Mouse (Mus musculus) ES-E14 (cell line): Measurements from ENCODE around the gene Gipc3. TPM values are rescaled to one million over a fixed set of nuclear protein-coding genes. Genes with fewer than 3 reads are reported as not detected.

Experiments
- DNase-seq: peaks from one replicate; pipeline ENCODE4 v3.0.0-alpha.2; 2013; ENCODE audit warnings: low read depth, low spot score
- H3K27ac ChIP-seq: 2 replicates; pipeline ENCODE4 v1.5.1; 2012; ENCODE audit warnings: low read depth, mild to moderate bottlenecking, low read length, moderate library complexity, mixed read lengths; ENCODE audit not compliant: poor library complexity, insufficient read depth, severe bottlenecking
- H3K36me3 ChIP-seq: 2 replicates; pipeline ENCODE4 v1.6.1; 2012; ENCODE audit warnings: mild to moderate bottlenecking, low read length, moderate library complexity, mixed read lengths; ENCODE audit not compliant: control insufficient read depth, poor library complexity, insufficient read depth, severe bottlenecking
- H3K4me1 ChIP-seq, 2 experiments: fragments of 150-350 bp in 1 of 2; sonication (generic) in 1 of 2; 2 replicates each; pipeline ENCODE4 v1.6.1; 2012; ENCODE audit warnings: low read length in 2 of 2, mild to moderate bottlenecking in 1 of 2, mixed read lengths in 1 of 2; ENCODE audit not compliant: control insufficient read depth in 2 of 2, insufficient read depth in 2 of 2, poor library complexity in 1 of 2
- H3K4me3 ChIP-seq, 2 experiments: fragments of 150-350 bp in 1 of 2; sonication (generic) in 1 of 2; 2 replicates each; pipeline ENCODE4 v1.5.1; 2012; ENCODE audit warnings: low read length in 2 of 2, low read depth in 1 of 2, mild to moderate bottlenecking in 1 of 2, mixed read lengths in 1 of 2; ENCODE audit not compliant: insufficient read depth in 1 of 2, poor library complexity in 1 of 2, severe bottlenecking in 1 of 2
- H3K9ac ChIP-seq: 2 replicates; pipeline ENCODE4 v1.6.1; 2012; ENCODE audit warnings: low read depth, mild to moderate bottlenecking, low read length, mixed read lengths; ENCODE audit not compliant: poor library complexity, insufficient read depth, severe bottlenecking
- H3K9me3 ChIP-seq: fragments of 150-350 bp; sonication (generic); 2 replicates; pipeline ENCODE4 v1.6.1; 2012; ENCODE audit warnings: low read depth, mild to moderate bottlenecking, low read length; ENCODE audit not compliant: control insufficient read depth, insufficient read depth
- CHD2 ChIP-seq: IDR thresholded peaks from 2 replicates; pipeline ENCODE4 v1.6.1; 2014; ENCODE audit warnings: mild to moderate bottlenecking, low read depth, low read length, inconsistent platforms
- HCFC1 ChIP-seq: IDR thresholded peaks from 2 replicates; pipeline ENCODE4 v1.6.1; 2012; ENCODE audit warnings: low read length, inconsistent platforms, borderline replicate concordance; ENCODE audit not compliant: insufficient read depth
- MAFK ChIP-seq: IDR thresholded peaks from 2 replicates; pipeline ENCODE4 v1.6.1; 2014; ENCODE audit warnings: mild to moderate bottlenecking, low read depth, low read length, inconsistent platforms; ENCODE audit not compliant: insufficient read depth
- ZC3H11A ChIP-seq: IDR thresholded peaks from 2 replicates; pipeline ENCODE4 v1.6.1; 2012; ENCODE audit warnings: low read depth, mild to moderate bottlenecking, inconsistent platforms, low read length, borderline replicate concordance
- ZNF384 ChIP-seq: IDR thresholded peaks from 2 replicates; pipeline ENCODE4 v1.6.1; 2012; ENCODE audit warnings: low read depth, low read length, inconsistent platforms
- in situ Hi-C, 2 experiments: fragments of 600-800 bp; cut with MboI; formaldehyde crosslinking; loops; one replicate each; pipeline ENCODE4 v1.15.1; 2025; ENCODE audit warnings: low sequenced_read_pairs in 2 of 2, inconsistent platforms in 1 of 2; ENCODE audit not compliant: unreplicated experiment in 2 of 2
- total RNA-seq: library from RNA; depleted of rRNA; stranded (reverse); fragments of 300-350 nt; gene quantifications from 2 replicates; pipeline ENCODE4 v1.2.3, GENCODE M21; 2012

Gipc3 gene
- total RNA-seq, 1 experiment, result 0.09 TPM

- H3K4me3 ChIP-seq, result peak overlapping the region; percentile 77 to 79
- peaks cover 15 to 44% of the 10 kb centered on the region in 2 experiments; a peak in 3 of 4 replicates for H3K4me1 ChIP-seq
- H3K27ac ChIP-seq, result no peak overlapping the region
- H3K36me3 ChIP-seq, result peaks cover 24% of the 10 kb centered on the region; the same call in 1 of the 2 replicates
- no peaks in the 10 kb centered on the region for H3K9me3 ChIP-seq
- H3K9ac ChIP-seq, result peak overlapping the region; percentile 83; the same call in 1 of the 2 replicates
- DNase-seq, result no peak
- in situ Hi-C loops, result no loop called here
- TF ChIP-seq ZNF384 (no peak), CHD2 (no peak), HCFC1 (no peak), ZC3H11A (no peak), MAFK (no peak)
These were observed 15.1 kb upstream of the Gipc3 start for GRCm38 (mm10) chr10:81358209-81358608.

DNA sequence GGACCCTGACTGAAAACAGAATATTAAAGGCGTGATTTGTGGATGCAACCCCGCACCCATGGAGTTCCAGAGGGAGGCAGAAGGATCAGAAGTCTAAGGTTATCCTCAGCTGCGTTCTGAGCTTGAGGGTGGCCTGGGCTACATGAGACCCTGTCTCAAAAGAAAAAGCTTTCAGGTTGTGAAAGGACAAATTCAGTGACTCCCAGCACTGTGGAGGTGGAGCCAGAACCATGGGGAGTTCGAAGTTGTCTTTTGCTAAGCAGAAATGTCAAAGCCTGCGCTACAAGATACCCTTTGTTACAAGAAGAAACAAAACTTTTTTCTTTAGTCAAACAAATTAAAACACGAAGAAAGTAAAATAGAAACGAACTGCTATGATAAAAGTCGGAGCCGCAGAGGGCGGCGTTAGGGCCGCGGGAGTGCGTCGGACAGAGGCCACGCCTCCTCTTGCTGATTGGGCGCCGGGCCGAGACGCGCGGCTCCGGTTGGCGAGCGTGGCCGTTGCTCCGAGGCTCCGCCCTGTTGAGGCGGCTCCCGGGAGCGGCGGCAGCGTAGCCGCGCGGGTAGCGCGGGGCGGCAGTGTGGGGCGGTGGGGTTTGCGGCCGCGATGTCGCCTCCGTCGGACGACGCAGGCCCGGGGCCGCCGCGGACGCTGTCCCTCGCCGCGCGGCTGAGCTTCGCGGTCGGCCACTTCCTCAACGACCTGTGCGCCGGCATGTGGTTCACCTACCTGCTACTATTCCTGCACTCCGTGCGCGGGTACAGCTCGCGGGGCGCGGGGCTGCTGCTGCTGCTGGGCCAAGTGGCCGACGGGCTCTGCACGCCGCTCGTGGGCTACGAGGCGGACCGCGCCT is 14.2 kb upstream of the Gipc3 start, which contains the start of gene Mfsd12:
Mfsd12 (plus strand) TSS at position 501 of the 854 bp plus-strand sequence.
- Histone ChIP-seq H3K27ac (peak within 1 kb of the TSS; percentile 36), H3K4me1 (peaks cover 15 to 41% of the 10 kb centered on the region in 2 experiments; a peak in 3 of 4 replicates)

GRCm38 (mm10) chr10:81356352-81356990 is 13.4 kb upstream of the Gipc3 start:
- Histone ChIP-seq H3K36me3 (peaks cover 11% of the 10 kb centered on the region; the same call in 1 of the 2 replicates), H3K9me3 (no peaks in the 10 kb centered on the region), H3K4me3 (peak overlapping the region; percentile 77 to 79), H3K9ac (peak overlapping the region; percentile 53), H3K27ac (peak overlapping the region; percentile 94), H3K4me1 (peaks cover 15 to 37% of the 10 kb centered on the region in 2 experiments; a peak in 3 of 4 replicates)
- in situ Hi-C loops, result no loop called here
- TF ChIP-seq ZNF384 (no peak), ZC3H11A (no peak), CHD2 (no peak), HCFC1 (no peak), MAFK (no peak)
- no peak for DNase-seq

More for the DNA sequence above, 14.2 kb upstream of the Gipc3 start, which contains the start of gene Mfsd12:
- Histone ChIP-seq H3K4me3 (peak within 1 kb of the TSS; percentile 77 to 79), H3K9me3 (no peaks in the 10 kb centered on the region), H3K36me3 (peaks cover 16% of the 10 kb centered on the region; the same call in 1 of the 2 replicates), H3K9ac (peak within 1 kb of the TSS; percentile 83)
- TF ChIP-seq ZNF384, result no peak
- TF ChIP-seq ZC3H11A, result no peak
- no peak for TF ChIP-seq CHD2
- no peak for TF ChIP-seq HCFC1
- no peak for TF ChIP-seq MAFK
- in situ Hi-C loops, result no loop called here
- no peak for DNase-seq

DNA sequence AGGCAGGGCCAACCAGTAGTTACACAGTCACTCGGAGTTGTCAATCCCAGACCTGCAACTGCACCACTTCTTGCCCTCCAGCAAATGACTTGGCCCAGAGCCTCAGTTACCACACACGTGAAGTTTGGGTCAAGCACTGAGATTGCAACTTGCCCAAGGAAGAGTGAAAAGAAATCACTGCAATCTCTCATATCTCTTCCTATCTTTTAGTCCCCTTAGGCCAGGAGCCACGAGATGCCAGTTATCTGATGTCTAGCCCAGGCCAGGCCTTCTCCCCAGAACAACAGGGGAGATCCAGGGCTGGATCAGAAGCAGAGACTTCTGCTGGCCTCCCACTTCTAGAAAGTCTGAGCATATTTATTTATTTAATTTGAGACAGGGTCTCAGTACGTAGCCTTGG is 12.5 kb upstream of the Gipc3 start:
- in situ Hi-C loops, result no loop called here
- peaks cover 13 to 29% of the 10 kb centered on the region in 2 experiments; a peak in 3 of 4 replicates for H3K4me1 ChIP-seq
- H3K9ac ChIP-seq, result peak overlapping the region; percentile 15; the same call in 1 of the 2 replicates

More for the DNA sequence above, 12.5 kb upstream of the Gipc3 start:
- no peak overlapping the region for H3K4me3 ChIP-seq
- H3K9me3 ChIP-seq, result no peaks in the 10 kb centered on the region
- no peak for TF ChIP-seq HCFC1
- TF ChIP-seq ZNF384, result no peak
- TF ChIP-seq ZC3H11A, result no peak
- TF ChIP-seq CHD2, result no peak
- TF ChIP-seq MAFK, result no peak
- H3K27ac ChIP-seq, result peak overlapping the region; percentile 94; the same call in 1 of the 2 replicates
- H3K36me3 ChIP-seq, result peaks cover 5% of the 10 kb centered on the region; the same call in 1 of the 2 replicates
- DNase-seq, result no peak
